Mouse (Mus musculus): ENCODE measurements around the gene Pex5l.

Gene Pex5l

DNA sequence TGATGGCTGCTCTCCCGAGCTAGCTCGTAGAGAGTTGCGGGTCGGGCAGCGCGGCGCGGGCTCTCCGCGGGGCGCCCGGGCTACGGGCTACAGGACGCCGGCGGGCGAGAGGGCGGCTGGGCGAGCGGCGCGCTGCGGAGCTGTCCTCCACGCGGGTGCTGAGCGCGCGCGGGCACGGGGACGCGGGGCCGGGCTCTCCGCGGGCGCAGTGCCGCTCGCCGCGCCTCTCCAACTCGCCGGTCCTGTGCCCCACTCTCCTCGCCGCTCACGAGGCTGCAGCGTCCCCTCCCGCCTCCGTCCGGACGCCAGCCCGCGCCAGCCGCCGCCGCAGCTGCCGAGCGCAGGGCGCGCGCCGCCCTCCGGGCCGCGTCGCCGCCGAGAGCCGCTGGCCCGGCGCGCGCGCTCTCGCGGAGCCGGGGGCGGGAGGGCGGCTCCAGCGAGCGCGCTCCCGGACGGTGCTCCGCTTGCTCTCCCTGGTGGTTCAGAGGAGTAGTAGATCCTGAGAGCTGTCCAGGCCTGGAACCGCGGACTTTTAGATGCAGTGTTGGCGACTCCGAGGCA, at the start of gene Pex5l:
Gene Pex5l, minus strand, starts transcription at position 347 of the 561 bp plus-strand sequence.
- no peak for DNase-seq (ENCODE audit: low spot score)

DNA sequence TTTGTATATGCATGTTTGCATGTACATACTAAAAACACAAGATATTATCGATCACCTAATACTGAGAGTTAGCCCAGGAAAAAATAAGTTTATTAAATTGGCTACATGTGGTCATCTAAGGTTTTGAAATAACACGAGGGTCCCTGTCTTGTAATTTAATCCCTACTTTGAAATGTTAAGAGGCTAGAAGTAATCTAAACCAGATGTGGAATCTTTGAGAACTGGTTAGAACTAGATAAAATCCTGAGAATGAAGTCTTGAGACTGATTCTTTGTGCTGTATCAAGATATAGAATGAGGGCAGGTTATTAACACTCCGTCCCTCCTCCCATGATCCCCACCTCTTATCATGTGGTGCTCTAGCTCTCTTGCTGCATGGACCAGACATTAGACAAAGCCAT, 22.1 kb upstream of the Pex5l start:
- no peak for DNase-seq (ENCODE audit: low spot score)

DNA sequence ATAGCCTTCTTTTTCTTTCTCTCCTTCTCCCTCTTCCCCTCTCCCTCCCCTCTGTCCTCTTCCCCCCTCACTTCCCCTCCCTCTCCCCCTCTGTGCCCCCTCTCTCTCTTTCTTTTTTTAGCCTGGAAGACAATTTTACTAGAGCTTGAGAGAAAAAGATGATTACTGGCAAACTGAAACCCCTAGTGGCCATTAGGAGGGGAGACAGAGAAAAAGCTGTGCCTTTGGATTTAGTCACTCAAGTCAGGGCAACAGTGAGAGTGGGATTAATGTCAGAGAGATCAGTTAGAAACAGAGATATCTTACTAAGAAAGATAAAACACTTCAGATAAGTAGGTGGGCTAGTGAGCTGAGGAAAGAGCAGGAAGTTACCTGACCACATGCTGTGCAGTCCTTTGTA, 20.8 kb upstream of the Pex5l start:
- no peak for DNase-seq (ENCODE audit: low spot score)

DNA sequence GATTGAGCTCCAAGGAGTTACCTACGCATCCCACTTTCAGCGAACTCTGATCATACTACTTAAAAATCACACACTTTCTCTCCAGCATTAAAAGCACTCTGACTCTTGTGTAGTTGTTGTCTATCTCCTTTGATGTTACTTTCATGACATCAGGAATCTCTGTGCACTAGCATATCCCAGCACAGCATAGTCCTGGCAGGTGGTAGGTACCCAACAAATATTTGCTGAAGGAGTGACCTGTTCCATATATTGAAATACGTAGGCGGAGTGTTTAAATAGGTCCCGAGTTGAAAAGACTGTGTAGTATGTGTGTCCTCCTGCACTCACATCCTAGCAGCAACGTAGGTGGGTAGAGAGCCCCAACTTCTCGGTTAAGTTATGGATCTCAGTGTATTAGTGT, 545 bp upstream of the Pex5l start:
- DNase-seq (ENCODE audit: low spot score) = no peak

DNA sequence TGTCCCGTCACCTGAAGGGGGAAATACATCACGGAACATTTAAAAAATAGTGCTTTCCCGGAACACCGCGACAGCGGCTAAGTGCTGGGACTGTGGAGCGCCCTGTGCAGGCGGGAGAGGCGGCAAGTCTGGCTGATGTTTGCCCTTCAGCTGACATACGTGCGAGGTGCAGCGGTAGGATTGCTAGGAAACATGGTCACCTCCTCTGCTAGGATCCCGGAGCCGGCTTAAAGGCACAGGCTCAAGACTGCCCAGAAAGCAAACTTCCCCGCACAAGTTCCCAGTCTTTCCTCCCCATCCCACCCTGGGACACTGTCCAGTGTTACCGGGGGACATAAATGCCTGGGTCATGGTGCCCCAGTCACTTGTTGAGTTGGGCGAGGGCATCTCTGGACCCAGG, 649 bp downstream of the Pex5l start:
- DNase-seq (ENCODE audit: low spot score) = no peak

DNA sequence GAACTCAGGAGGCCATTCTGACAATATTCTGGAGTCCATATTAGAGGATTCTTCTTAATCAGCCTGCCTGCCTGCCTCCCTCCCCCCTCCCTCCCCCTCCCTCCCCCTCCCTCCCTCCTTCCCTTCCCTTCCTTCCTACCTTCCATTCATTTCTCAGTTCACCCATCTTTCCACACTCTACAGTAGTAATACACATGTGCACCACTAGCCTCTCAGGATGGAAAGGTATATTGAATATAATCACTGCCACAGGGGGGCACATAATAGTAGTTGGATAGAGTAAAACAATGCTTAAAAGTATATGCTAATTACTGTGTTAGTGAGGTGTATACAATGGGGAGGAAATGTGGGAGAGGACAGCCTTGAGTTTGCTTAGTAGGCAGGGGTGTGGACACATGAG, 13.1 kb downstream of the Pex5l start:
- no peak for DNase-seq (ENCODE audit: low spot score)

DNA sequence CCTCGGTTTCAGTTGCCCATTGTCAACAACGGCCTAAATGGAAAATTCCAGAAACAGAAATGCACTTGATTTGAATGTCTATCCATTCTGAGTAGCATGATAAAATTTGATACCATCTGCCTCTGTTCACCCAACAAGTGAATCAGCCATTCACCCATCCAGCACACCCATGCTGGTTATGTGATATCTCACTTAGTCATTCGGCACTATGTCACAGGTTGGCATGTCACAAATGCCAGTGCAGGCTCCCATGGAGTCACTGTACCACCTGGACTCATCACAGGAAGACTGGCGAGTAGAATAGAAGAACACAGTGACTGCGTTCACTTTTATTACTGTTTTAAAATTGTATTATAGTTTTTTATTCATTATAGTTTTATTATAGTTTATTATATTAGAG, 18.3 kb downstream of the Pex5l start:
- DNase-seq (ENCODE audit: low spot score) = no peak

DNA sequence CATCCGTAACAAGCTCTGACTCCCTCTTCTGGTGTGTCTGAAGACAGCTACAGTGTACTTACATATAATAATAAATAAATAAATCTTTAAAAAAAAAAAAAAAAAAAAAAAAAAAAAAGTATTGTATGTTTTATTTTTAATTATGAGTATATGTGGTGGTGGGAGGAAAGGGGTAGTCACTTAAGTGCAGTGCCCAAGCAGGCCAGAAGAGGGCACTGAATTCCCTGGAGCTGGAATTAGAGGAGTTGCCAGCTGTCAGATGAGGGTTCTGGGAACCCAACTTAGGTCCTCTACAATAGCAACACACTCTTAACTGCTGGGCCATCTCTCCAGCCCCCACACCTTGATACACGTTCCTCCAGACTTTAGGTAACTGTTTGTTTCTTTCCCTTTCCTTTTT, 37.3 kb downstream of the Pex5l start:
- DNase-seq (ENCODE audit: low spot score) = no peak

DNA sequence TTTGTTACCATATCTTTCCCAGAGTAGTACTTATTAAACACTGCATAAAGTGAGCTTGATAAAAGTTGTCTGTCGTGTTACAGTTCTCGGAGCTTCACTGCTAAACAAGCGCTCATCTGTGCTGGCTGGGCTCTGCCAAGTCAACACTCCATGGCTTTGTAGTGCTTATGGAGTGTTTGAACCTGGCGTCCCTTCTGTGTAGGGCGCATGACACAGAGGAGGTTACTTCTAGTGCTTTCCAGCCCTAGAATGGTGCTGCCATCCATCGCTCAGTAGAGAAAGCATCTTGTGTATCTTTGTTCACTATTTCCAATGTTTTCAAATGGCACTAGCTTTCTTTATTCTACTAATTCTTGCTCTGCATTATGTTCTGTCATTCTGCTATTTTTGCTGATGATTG, 39.5 kb downstream of the Pex5l start:
- no peak for DNase-seq (ENCODE audit: low spot score)

DNA sequence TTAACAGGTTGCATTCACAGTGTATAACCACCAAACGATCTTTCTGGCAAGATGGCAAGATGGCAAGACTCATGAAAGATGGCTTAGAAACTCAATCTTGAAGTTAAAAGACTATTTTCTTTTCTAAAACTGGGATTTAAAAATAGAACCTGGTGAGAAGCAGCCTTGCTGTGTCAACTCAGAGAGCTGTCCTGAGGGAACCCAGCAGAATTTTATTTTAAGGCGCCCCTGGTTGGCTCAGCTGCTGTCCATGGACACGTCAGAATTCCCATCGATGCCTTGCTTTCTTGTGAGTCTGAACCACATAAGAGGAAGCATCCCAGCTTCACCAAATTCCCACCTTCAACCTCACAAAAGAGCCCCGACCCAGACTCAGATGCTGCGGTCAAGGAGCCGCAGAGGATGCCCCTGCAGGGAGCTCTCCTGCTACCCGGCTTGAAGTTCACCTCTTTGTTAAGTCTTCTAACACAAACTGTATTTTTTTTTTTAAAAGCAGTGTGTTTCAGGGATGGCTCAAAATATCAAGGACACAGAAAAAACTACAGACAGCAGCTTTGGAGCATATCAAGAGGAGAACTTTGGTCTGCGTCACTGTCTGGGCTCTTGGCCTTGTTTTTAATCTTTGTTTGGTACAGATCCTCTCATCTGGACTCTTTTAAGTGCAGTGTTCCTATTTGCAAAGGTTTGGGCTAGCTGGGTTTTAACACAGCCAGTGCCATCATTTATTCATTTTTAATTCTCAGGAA, 44.3 kb downstream of the Pex5l start:
- DNase-seq (ENCODE audit: low spot score) = no peak

DNA sequence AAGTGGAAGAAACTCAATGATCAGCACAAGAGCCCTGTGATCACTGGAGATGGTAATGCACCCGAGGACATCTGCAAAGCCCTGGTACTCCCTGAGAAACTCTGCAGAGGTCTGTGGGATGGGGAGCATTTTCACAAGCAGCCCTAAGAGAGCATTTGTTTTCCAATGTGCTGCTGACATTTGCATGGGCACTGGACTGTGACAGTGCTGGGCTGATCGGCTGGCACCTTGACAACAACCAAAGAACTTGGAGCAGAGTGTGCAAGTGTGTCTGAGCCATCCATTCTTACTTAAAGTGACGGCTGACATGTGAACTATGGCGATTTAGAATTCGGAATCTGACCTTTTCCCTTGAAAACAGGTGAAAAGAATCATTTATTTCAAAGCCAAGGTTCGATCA, 49.4 kb downstream of the Pex5l start:
- no peak for DNase-seq (ENCODE audit: low spot score)

DNA sequence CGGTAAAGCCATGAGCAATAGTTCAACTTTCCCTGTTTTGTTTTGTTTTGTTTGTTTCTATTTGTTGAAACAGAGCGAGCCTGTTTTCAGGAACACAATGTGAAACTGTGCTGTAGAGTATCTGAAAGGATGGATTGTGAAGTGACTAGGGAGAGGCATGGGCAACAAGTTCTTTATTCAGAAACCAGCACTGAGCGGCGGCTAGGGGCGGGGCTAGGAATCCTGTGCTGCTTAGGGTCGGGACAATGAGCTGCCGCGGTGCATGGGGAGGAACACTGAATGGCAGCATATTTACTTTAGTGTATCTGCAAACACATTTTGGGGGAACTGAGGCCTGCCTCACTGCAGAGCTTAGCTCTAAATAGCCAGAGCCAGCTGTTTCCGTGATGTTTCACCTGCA, 53.0 kb downstream of the Pex5l start:
- DNase-seq (ENCODE audit: low spot score) = no peak

DNA sequence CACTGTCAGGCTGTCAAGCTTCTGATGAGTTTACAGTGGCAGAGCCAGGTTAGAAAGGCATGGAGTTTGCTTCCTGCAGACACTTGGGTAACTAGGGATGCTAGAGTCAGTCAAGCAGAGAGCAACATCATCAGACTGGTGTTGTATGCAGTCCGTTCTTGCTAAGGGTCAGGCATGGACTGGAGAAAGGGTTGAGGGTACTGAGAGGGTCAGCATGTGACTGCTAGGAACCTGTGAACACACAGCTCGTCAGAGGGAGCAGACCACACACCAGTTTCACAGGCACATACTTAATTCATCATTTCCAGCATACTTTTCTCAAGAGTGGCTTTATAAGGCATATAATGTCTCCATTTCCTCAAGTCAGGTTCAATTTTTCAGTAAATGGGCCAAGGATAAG, 53.6 kb downstream of the Pex5l start:
- no peak for DNase-seq (ENCODE audit: low spot score)

DNA sequence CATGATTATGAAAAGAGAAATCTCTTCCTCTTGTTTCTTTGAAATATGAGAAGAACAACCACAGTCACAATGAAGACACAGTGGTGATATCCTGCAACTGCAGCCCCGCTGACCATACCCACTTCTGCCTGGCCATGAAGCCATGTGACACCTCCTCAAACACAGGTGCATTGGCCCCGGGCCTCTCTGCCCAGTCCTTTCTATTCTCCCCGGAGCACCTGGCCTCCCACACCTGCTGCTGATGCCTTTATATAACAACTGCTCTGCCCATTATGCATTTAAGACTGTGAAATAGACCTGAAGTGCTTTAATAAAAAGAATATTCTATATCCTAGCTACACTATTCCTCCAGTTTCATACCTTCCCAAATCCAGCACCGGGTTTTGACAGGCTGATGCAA, 54.8 kb downstream of the Pex5l start:
- no peak for DNase-seq (ENCODE audit: low spot score)

DNA sequence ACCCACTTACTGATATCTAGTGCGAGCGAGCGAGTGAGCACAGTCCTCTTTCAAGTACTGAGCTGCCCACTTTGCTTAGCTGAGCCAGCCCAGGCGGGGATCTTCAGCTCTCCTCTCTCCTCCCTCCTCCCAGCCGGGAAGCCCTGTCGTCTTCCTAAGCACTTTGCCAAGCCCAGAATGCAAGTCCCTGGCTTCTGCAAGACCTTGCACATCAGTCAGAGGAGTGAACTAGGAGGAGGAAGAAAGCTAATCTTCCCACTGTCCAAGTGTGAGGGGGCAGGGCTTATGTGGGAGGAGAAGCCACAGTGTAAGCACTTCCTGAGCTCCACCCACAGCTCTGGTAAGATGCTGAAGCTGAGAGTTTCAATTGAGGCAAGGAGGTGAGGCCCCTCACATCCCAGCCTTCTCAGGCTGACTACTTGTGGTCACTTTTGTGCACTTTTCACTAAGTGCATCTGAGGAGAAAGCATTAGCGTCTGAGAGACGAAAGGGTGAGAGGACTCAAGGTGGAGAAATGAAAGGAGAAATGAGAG, 60.2 kb downstream of the Pex5l start:
- no peak for DNase-seq (ENCODE audit: low spot score)

DNA sequence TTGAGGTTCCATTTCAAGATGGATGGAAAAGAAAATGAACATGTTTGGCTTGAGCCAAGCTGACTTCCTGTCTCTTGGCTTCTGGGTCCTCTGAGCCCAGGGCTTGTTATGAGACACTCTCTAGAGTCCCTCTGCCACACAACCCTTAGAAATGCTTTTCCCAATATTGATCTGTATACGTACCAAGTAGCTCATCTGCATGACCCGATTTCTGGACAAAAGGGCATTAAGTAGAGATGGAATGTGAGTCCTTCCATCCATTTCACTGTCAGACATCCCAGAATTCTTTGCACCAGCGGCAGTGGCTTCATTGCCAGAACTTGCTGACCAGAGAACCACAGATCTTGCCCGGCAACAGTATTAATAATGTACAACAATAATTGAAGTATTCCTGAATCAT, 61.3 kb downstream of the Pex5l start:
- no peak for DNase-seq (ENCODE audit: low spot score)

DNA sequence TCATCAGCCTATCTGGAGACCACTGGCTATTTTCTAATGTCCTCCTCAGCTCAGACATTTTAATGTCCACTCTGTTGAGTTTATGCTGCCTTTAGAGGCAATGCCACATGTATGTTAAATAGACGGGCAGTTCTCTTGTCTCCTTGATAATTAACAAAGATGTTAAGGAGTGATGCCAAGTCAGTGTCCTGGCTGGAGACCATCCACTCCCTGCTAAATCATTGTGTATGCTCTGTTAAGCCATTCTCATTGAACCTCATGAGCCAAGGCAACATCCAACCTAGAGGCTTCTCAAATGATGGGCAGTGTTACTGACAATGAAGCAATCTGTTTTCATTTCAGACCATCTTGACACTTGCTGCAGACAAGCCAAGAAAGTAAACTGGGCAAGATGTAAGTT, 63.4 kb downstream of the Pex5l start:
- DNase-seq (ENCODE audit: low spot score) = no peak

DNA sequence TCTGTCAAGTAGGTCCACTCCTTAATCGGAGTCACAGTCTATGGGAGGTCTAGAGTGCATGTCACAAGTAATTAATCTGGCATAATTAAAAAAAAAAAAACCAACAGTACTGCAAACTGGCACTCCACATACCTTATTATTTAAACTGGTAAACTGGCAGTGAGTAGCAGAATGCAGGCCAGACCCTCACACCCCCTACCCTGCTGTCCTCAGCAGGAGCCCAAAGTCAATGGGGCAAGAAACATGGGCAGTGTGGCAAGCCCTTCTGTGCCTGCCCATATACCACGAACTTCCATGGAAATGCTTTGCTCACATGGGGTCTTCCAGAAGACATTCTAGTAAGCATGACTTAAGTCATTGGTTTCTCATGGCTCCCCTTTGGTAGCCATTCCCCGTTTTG, 63.9 kb downstream of the Pex5l start:
- DNase-seq (ENCODE audit: low spot score) = no peak

DNA sequence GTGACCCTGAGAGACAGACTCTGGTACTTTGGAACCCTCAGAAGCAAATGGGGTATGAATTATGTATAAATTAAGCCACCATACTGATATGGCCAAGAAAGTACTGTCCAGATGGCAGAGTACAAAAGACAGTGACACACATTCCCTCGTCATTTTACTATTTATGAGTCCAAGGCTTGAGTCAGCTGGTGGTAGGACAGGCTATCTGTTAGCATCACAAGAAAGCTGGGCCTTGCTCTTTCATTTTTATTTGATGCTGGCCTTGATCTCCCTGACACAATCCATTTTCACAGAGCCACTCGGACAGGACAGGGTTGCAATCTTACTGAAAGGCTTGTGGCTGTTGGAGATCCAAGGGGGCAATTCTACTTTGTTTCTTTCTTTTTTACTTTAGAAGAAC, 67.4 kb downstream of the Pex5l start:
- DNase-seq (ENCODE audit: low spot score) = no peak

DNA sequence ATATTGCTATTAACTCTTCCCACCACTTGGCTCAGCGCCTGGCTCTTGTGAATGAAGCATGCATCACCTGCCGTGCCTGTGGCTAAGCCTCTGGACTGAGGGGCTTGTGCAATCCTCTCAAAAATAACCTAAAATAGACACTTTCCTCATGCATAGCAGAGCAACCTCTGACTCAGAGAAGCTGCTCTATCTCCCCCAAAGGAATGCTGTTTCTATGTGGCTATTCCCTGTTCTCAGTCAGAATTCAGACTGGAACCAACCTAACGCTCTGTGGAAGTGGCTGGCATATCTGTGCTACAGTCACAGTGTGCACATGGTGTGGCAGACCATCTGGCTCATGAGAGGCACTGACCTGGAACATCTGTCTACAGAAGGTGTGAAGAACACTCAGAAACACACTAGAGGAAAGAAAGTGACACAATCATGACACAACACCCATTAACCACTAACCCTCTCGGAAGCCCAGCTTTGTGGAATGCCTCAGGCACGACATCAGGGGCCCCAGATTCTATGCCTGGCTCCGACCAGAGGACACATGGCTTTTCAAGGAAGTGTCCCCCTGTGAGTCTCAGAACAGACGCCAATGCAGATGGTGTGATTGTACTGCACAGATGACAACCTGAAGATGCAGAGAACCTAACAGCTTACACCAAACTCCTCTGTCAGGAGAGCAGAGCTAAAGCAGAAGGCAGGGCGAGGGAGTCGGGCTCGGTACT, 68.6 kb downstream of the Pex5l start:
- peak; percentile 7 for DNase-seq (ENCODE audit: low spot score)

DNA sequence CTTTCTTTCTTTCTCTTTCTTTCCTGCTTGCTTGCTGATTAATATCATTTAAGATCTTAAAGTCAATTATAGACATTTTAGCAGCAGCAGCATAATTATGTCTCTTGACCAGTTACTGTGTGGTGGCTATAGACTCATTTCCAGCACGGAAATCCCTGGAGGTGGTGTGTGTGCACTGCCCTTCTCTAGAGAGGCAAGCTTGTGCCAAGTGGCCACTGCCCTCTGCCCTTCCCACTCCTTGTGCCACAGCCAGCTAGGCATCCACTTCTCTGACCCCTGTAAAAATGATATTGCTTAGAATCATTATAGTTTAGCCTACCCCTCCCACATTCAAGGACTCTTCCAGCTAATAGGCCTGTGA, 69.2 kb downstream of the Pex5l start:
- no peak for DNase-seq (ENCODE audit: low spot score)

DNA sequence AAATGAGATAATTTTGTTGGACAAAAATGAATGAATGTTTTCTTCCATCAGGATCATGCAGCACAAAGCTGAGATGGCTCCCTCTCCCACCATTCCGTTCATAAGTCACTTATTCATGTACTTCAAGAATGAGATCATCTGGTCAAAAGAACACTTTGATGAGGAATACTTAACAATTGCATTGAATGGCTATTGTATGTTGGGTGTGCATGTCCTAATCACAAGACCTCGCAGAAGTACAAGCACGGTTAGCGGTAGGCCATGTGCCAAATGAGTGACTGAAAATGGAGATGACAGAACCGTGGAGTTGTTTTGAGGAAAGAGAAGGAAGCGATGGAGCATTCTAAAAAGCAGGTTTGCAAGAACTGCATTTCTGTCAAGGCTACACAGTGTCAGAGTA, 72.3 kb downstream of the Pex5l start:
- DNase-seq (ENCODE audit: low spot score) = no peak

DNA sequence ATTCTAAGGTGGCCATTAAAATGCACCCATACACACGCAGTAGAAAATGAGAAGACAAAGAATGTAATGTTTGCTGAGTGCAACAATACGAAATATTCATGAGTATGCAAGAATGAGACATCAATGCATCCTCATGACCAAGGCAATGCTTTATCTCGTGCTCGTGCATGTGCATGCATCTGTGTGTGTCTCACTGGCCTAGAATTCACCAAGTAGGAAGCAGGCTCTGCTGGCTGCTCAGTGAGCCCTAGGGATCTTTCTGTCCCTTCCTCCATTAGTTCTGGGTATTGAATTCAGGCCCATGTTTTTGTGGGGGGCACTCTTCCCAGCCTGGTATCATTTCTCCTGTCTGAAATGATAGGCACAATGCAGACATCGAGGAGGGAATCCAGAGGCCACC, 74.9 kb downstream of the Pex5l start:
- DNase-seq (ENCODE audit: low spot score) = no peak

DNA sequence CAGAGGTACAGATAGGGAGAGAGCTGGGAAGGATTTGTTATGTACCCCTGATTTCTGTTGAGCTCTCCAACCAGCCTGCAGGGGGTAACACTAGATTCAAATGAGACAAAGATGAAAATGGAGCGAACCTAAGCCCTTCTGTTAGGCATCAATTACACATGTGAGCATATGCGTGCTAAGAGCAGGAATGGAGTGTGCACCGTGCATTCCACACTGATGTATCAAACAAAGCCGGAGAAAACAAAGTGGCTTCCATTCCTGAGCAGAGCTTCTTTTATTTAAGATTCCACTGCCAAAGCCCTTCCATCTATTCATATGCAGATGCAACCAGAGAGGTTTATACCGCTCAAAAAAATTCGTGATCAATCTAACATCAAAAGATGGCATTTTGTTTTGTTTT, 79.5 kb downstream of the Pex5l start:
- no peak for DNase-seq (ENCODE audit: low spot score)

Measured in lung, postnatal 25 days (tissue).